8 mouse cellular contexts compared by ENCODE assay signal in the genomic region with DNA sequence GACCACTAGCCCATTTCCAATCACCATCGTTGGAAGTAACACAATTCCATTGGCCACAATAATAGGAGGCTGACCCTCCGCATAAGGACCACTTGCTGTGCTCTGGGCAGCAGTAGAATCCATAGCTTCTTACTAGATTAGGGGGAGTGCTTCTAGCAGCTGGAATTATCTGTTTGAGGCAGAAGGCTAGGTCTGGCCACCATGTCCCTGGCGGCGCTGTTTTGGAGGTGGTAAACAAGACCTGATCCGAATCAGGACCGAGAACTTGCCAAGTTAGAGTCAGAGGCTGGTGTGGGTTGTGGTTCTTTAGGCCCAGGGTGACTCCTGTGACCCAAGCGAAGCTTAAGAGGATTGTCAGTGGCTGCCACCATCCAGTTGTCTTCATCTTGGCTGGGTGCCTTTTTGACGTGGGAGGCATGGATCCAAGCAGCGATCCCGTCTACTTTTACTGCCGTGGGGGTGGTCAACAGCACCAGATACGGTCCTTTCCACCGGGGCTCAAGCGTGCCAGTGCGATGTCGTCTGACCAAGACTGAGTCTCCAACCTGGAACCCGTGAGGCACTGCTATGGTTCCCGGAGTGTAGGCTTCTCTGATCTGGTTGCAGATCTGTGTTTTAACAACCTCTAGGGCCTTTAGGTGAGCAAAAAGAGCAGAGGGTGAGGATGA. TPM values are rescaled to one million over a fixed set of nuclear protein-coding genes. Genes with fewer than 3 reads are reported as not detected.
A peak's percentile ranks its signal among the peaks of the same experiment; 100 is the strongest.
DNase-seq lines count a peak whose midpoint lies in the region; ATAC-seq lines count a peak whose summit lies in the region.

No protein-coding gene starts in this region.

- H3K36me3 ChIP-seq in heart, embryonic 13.5 days, result peaks cover 47% of the 10 kb centered on the region
- H3K36me3 ChIP-seq in limb, embryonic 11.5 days (ENCODE audit: control insufficient read depth, insufficient read depth, low read length), result peaks cover 6% of the 10 kb centered on the region; the same call in 1 of the 2 replicates
- 0 out of 2 replicates have a peak, but pooled peaks cover 11% of the 10 kb centered on the region for H3K36me3 ChIP-seq in neural tube, embryonic 15.5 days

- no peak overlapping the region for H3K27ac ChIP-seq in heart, embryonic 13.5 days (replicated peaks)
- H3K27ac ChIP-seq in limb, embryonic 11.5 days (replicated peaks; ENCODE audit: low read depth, low read length), result no peak overlapping the region
- no peak overlapping the region for H3K27ac ChIP-seq in neural tube, embryonic 15.5 days (replicated peaks)

- peak overlapping the region; percentile 95 for H3K4me2 ChIP-seq in heart, embryonic 13.5 days
- peak overlapping the region; percentile 88; the same call in 1 of the 2 replicates for H3K4me2 ChIP-seq in limb, embryonic 11.5 days (ENCODE audit: low read depth, severe bottlenecking)
- H3K4me2 ChIP-seq in neural tube, embryonic 15.5 days, result peak overlapping the region; percentile 82

- no peaks in the 10 kb centered on the region for H3K27me3 ChIP-seq in heart, embryonic 13.5 days (replicated peaks)
- no peaks in the 10 kb centered on the region for H3K27me3 ChIP-seq in limb, embryonic 11.5 days (ENCODE audit: control insufficient read depth, insufficient read depth, low read length)
- no peaks in the 10 kb centered on the region for H3K27me3 ChIP-seq in neural tube, embryonic 15.5 days (replicated peaks)

- peak overlapping the region; percentile 77 for H3K4me3 ChIP-seq in heart, embryonic 13.5 days
- H3K4me3 ChIP-seq in limb, embryonic 11.5 days (ENCODE audit: low read depth, low read length), result peak overlapping the region; percentile 77; the same call in 1 of the 2 replicates
- peak overlapping the region; percentile 79 for H3K4me3 ChIP-seq in neural tube, embryonic 15.5 days (replicated peaks)

- peaks cover 17% of the 10 kb centered on the region for H3K4me1 ChIP-seq in heart, embryonic 13.5 days
- no peaks in the 10 kb centered on the region for H3K4me1 ChIP-seq in limb, embryonic 11.5 days (ENCODE audit: control insufficient read depth, insufficient read depth, low read length)
- H3K4me1 ChIP-seq in neural tube, embryonic 15.5 days, result peaks cover 17% of the 10 kb centered on the region

- no peak for ATAC-seq in heart, embryonic 13.5 days (ENCODE audit: extremely low read depth, insufficient number of reproducible peaks, low FRiP score, low TSS enrichment)
- ATAC-seq in limb, embryonic 11.5 days (ENCODE audit: insufficient number of reproducible peaks, low FRiP score, low TSS enrichment, low read depth), result no peak
- no peak; the same call in 1 of the 2 replicates for ATAC-seq in neural tube, embryonic 15.5 days (ENCODE audit: low FRiP score)

- 89% methylated on average over 18 of the region's 18 CpGs for WGBS in heart, embryonic 13.5 days
- WGBS in limb, embryonic 11.5 days, result 94% methylated on average over 18 of the region's 18 CpGs
- 96% methylated on average over 18 of the region's 18 CpGs for WGBS in neural tube, embryonic 15.5 days

- DNase-seq in embryo, embryonic 11 days, result peak; percentile 1
- no peak for DNase-seq in embryo, embryonic 10.5 days (ENCODE audit: low spot score)
- DNase-seq in thymus, adult 18-20 months, result peak; percentile 8 to 19
- DNase-seq in thymus, postnatal 0 days (ENCODE audit: low spot score), result no peak
- DNase-seq in limb, embryonic 11.5 days (ENCODE audit: low spot score), result no peak
- DNase-seq in natural killer cell, adult 2 months (ENCODE audit: low spot score in 2 of 2), result no peak

- H3K9me3 ChIP-seq in heart, embryonic 13.5 days, result peaks cover 30% of the 10 kb centered on the region
- peaks cover 13% of the 10 kb centered on the region for H3K9me3 ChIP-seq in limb, embryonic 11.5 days (ENCODE audit: control insufficient read depth, low read length)
- H3K9me3 ChIP-seq in neural tube, embryonic 15.5 days (replicated peaks), result 0 out of 2 replicates have a peak, but pooled peaks cover 10% of the 10 kb centered on the region

- peak overlapping the region; percentile 79; the same call in 1 of the 2 replicates for H3K9ac ChIP-seq in heart, embryonic 13.5 days
- peak overlapping the region; percentile 50 for H3K9ac ChIP-seq in limb, embryonic 11.5 days (ENCODE audit: low read length)
- no peak overlapping the region for H3K9ac ChIP-seq in neural tube, embryonic 15.5 days (replicated peaks)

RNA-seq across cellular contexts. Expression of a gene that starts 1.1 kb away (rescaled TPM):
- 39.4 and 43.2 TPM in 2 replicates for polyA plus RNA-seq in thymus, postnatal 0 days (2015; fragmentation: Nextera tagmentation; extraction: Ambion mirVana)
- polyA plus RNA-seq in heart, embryonic 13.5 days (2015; fragmentation: Nextera tagmentation; extraction: Ambion mirVana), result 21.2 and 21.9 TPM in 2 replicates
- polyA plus RNA-seq in limb, embryonic 11.5 days (2014; fragmentation: Nextera tagmentation; extraction: Ambion mirVana), result 45.0 and 45.6 TPM in 2 replicates
- polyA plus RNA-seq in neural tube, embryonic 15.5 days (2015; fragmentation: Nextera tagmentation; extraction: Ambion mirVana), result 7.7 and 11.6 TPM in 2 replicates

Comparison
In these comparisons a context has a peak if more than half of its experiments do, and no peak if none do; other contexts are left out.
1. DNase-seq: peak in embryo, embryonic 11 days (single experiment) and thymus, adult 18-20 months (2 of 2); none in embryo, embryonic 10.5 days (single experiment), thymus, postnatal 0 days (single experiment), limb, embryonic 11.5 days (single experiment) and natural killer cell, adult 2 months (0 of 2).
2. Peak in every context shown above with its lines, with median percentiles within 50 percentile points of each other: H3K4me2 ChIP-seq and H3K4me3 ChIP-seq.